Mouse (Mus musculus) lung, postnatal 0 days (tissue): ENCODE measurements around the gene Cd3d. TPM values are rescaled to one million over a fixed set of nuclear protein-coding genes. Genes with fewer than 3 reads are reported as not detected.

Experiments
- ATAC-seq: fragments of 200-750 bp; cut with Nextera tagmentation; 2 replicates; pipeline ENCODE4 v1.8.0; 2017; ENCODE audit warnings: moderate library complexity
- DNase-seq: peaks from one replicate; pipeline ENCODE4 v3.0.0-alpha.2; 2016; ENCODE audit warnings: low spot score
- H3K27ac ChIP-seq: fragments of 300-500 bp; sonication (generic); 2 replicates; pipeline ENCODE4 v1.5.1; 2014; ENCODE audit warnings: antibody characterized with exemption, mild to moderate bottlenecking, low read length, mixed read lengths
- H3K27me3 ChIP-seq: fragments of 300-500 bp; sonication (generic); replicated peaks from 2 replicates; pipeline ENCODE4 v1.6.1; 2014; ENCODE audit warnings: low read length, mixed read lengths; ENCODE audit not compliant: insufficient read depth
- H3K36me3 ChIP-seq: fragments of 300-500 bp; sonication (generic); 2 replicates; pipeline ENCODE4 v1.6.1; 2014; ENCODE audit warnings: low read length, mixed read lengths; ENCODE audit not compliant: insufficient read depth
- H3K4me1 ChIP-seq: fragments of 300-500 bp; sonication (generic); 2 replicates; pipeline ENCODE4 v1.6.1; 2014; ENCODE audit warnings: antibody characterized with exemption, low read depth, low read length, mixed read lengths; ENCODE audit not compliant: insufficient read depth
- H3K4me2 ChIP-seq: fragments of 300-500 bp; sonication (generic); replicated peaks from 2 replicates; pipeline ENCODE4 v1.6.1; 2014; ENCODE audit warnings: low read depth, mild to moderate bottlenecking, low read length, moderate library complexity, mixed read lengths
- H3K4me3 ChIP-seq: fragments of 300-500 bp; sonication (generic); 2 replicates; pipeline ENCODE4 v1.5.1; 2014; ENCODE audit warnings: low read depth, low read length
- H3K9ac ChIP-seq: fragments of 300-500 bp; sonication (generic); replicated peaks from 2 replicates; pipeline ENCODE4 v1.6.1; 2014; ENCODE audit warnings: low read depth, mild to moderate bottlenecking
- H3K9me3 ChIP-seq: fragments of 300-500 bp; sonication (generic); 2 replicates; pipeline ENCODE4 v1.6.1; 2016; ENCODE audit warnings: low read length, mixed read lengths
- CTCF ChIP-seq: IDR thresholded peaks from 2 replicates; pipeline ENCODE4 v1.5.1; 2016; ENCODE audit warnings: antibody characterized with exemption, mild to moderate bottlenecking
- EP300 ChIP-seq: IDR thresholded peaks from 2 replicates; pipeline ENCODE4 v1.6.1; 2016; ENCODE audit warnings: antibody characterized with exemption, mild to moderate bottlenecking, control low read depth
- WGBS: fragments of 180-500 bp; shearing (Covaris S2); extraction: QIAGEN DNeasy Blood & Tissue Kit; methylation state at CpG from one replicate; pipeline ENCODE4 v1.1.7; 2014; 5-methylcytosine and 5-hydroxymethylcytosine counted together
- polyA plus RNA-seq: library from polyadenylated mRNA; unstranded; fragments of >200 nt; fragmentation: Nextera tagmentation; extraction: Ambion mirVana; gene quantifications from 2 replicates; pipeline ENCODE4 v1.2.1, GENCODE M21; 2015

The Cd3d gene
- polyA plus RNA-seq, 1 experiment from 2014 or later: 0.39 TPM

- ATAC-seq: peak; percentile 57
- H3K4me3 ChIP-seq: no peak overlapping the region
- WGBS: 58% methylated on average over 14 of the region's 14 CpGs
These were observed 4.7 kb downstream of the Cd3d start for GRCm38 (mm10) chr9:44986242-44986781.

GRCm38 (mm10) chr9:44986976-44987375, 5.4 kb downstream of the Cd3d start:
- 63% methylated on average over 5 of the region's 5 CpGs for WGBS

More at GRCm38 (mm10) chr9:44986242-44986781, 4.7 kb downstream of the Cd3d start:
- Histone ChIP-seq H3K27me3 (no peaks in the 10 kb centered on the region), H3K36me3 (no peaks in the 10 kb centered on the region), H3K9me3 (no peaks in the 10 kb centered on the region), H3K9ac (no peak overlapping the region), H3K4me1 (no peaks in the 10 kb centered on the region), H3K27ac (no peak overlapping the region), H3K4me2 (no peak overlapping the region)
- no peak for TF ChIP-seq EP300
- no peak for TF ChIP-seq CTCF
- DNase-seq: peak; percentile 60

GRCm38 (mm10) chr9:44991821-44992220, 10.2 kb downstream of the Cd3d start:
- Histone ChIP-seq H3K4me2 (no peak overlapping the region), H3K9me3 (no peaks in the 10 kb centered on the region), H3K4me1 (no peaks in the 10 kb centered on the region), H3K27me3 (no peaks in the 10 kb centered on the region), H3K4me3 (no peak overlapping the region), H3K36me3 (no peaks in the 10 kb centered on the region), H3K27ac (no peak overlapping the region), H3K9ac (no peak overlapping the region)
- 79% methylated on average over 2 of the region's 2 CpGs for WGBS
- TF ChIP-seq EP300 (no peak), CTCF (no peak)
- no peak for DNase-seq
- ATAC-seq: no peak

More at GRCm38 (mm10) chr9:44986976-44987375, 5.4 kb downstream of the Cd3d start:
- Histone ChIP-seq H3K36me3 (no peaks in the 10 kb centered on the region), H3K4me3 (no peak overlapping the region), H3K4me1 (no peaks in the 10 kb centered on the region), H3K9ac (no peak overlapping the region), H3K27ac (no peak overlapping the region), H3K27me3 (no peaks in the 10 kb centered on the region), H3K4me2 (no peak overlapping the region), H3K9me3 (no peaks in the 10 kb centered on the region)
- no peak for ATAC-seq
- DNase-seq: no peak
- TF ChIP-seq EP300 (no peak), CTCF (no peak)

- Histone ChIP-seq H3K9me3 (no peaks in the 10 kb centered on the region), H3K27ac (no peak overlapping the region), H3K4me3 (no peak overlapping the region), H3K9ac (no peak overlapping the region), H3K36me3 (no peaks in the 10 kb centered on the region), H3K27me3 (no peaks in the 10 kb centered on the region), H3K4me1 (no peaks in the 10 kb centered on the region), H3K4me2 (no peak overlapping the region)
- no peak for ATAC-seq
- TF ChIP-seq EP300 (no peak), CTCF (no peak)
- DNase-seq: no peak
These were observed 10.7 kb downstream of the Cd3d start for GRCm38 (mm10) chr9:44992271-44992670.

GRCm38 (mm10) chr9:44993268-44993667, 11.7 kb downstream of the Cd3d start:
- no peaks in the 10 kb centered on the region for H3K4me1 ChIP-seq
- no peaks in the 10 kb centered on the region for H3K27me3 ChIP-seq
- H3K4me3 ChIP-seq: no peak overlapping the region
- H3K4me2 ChIP-seq: no peak overlapping the region
- H3K36me3 ChIP-seq: no peaks in the 10 kb centered on the region
- no peak for TF ChIP-seq CTCF
- TF ChIP-seq EP300: no peak
- ATAC-seq: no peak
- DNase-seq: no peak
- no peak overlapping the region for H3K9ac ChIP-seq
- no peak overlapping the region for H3K27ac ChIP-seq
- no peaks in the 10 kb centered on the region for H3K9me3 ChIP-seq
- 71% methylated on average over 2 of the region's 2 CpGs for WGBS

GRCm38 (mm10) chr9:44994962-44995361, 13.4 kb downstream of the Cd3d start:
- no peak for TF ChIP-seq EP300
- TF ChIP-seq CTCF: no peak
- H3K9me3 ChIP-seq: no peaks in the 10 kb centered on the region
- ATAC-seq (no peak), DNase-seq (no peak)
- no peak overlapping the region for H3K4me2 ChIP-seq
- 61% methylated on average over 4 of the region's 4 CpGs for WGBS
- H3K4me1 ChIP-seq: no peaks in the 10 kb centered on the region
- H3K27me3 ChIP-seq: no peaks in the 10 kb centered on the region
- H3K27ac ChIP-seq: no peak overlapping the region
- no peak overlapping the region for H3K4me3 ChIP-seq
- H3K9ac ChIP-seq: no peak overlapping the region
- no peaks in the 10 kb centered on the region for H3K36me3 ChIP-seq

GRCm38 (mm10) chr9:44996590-44996989, 15.0 kb downstream of the Cd3d start:
- H3K27me3 ChIP-seq: no peaks in the 10 kb centered on the region
- no peaks in the 10 kb centered on the region for H3K4me1 ChIP-seq
- H3K36me3 ChIP-seq: no peaks in the 10 kb centered on the region
- H3K9ac ChIP-seq: no peak overlapping the region
- H3K4me2 ChIP-seq: no peak overlapping the region
- H3K9me3 ChIP-seq: no peaks in the 10 kb centered on the region
- 94% methylated on average over 7 of the region's 7 CpGs for WGBS
- TF ChIP-seq CTCF: no peak
- TF ChIP-seq EP300: no peak
- H3K27ac ChIP-seq: no peak overlapping the region
- ATAC-seq (no peak), DNase-seq (no peak)
- H3K4me3 ChIP-seq: no peak overlapping the region
